Mouse (Mus musculus) midbrain, embryonic 13.5 days (tissue): ENCODE measurements around the gene Hacd3. TPM values are rescaled to one million over a fixed set of nuclear protein-coding genes. Genes with fewer than 3 reads are reported as not detected.

ENCODE experiments used
- ATAC-seq: fragments of 200-750 bp; cut with Nextera tagmentation; 2 replicates; pipeline ENCODE4 v1.8.0; 2017; ENCODE audit warnings: mild to moderate bottlenecking, moderate TSS enrichment, moderate library complexity
- H3K27ac ChIP-seq: fragments of 300-500 bp; sonication (generic); 2 replicates; pipeline ENCODE4 v1.5.1; 2015; ENCODE audit warnings: inconsistent platforms, mild to moderate bottlenecking, moderate library complexity
- H3K27me3 ChIP-seq: fragments of 300-500 bp; sonication (generic); 2 replicates; pipeline ENCODE4 v1.6.1; 2015; ENCODE audit warnings: mild to moderate bottlenecking, inconsistent platforms
- H3K36me3 ChIP-seq: fragments of 300-500 bp; sonication (generic); 2 replicates; pipeline ENCODE4 v1.6.1; 2015; ENCODE audit warnings: mild to moderate bottlenecking, inconsistent platforms
- H3K4me1 ChIP-seq: fragments of 300-500 bp; sonication (generic); replicated peaks from 2 replicates; pipeline ENCODE4 v1.6.1; 2015; ENCODE audit warnings: inconsistent platforms
- H3K4me2 ChIP-seq: fragments of 300-500 bp; sonication (generic); replicated peaks from 2 replicates; pipeline ENCODE4 v1.6.1; 2015; ENCODE audit warnings: moderate library complexity, mild to moderate bottlenecking, inconsistent platforms
- H3K4me3 ChIP-seq: fragments of 300-500 bp; sonication (generic); replicated peaks from 2 replicates; pipeline ENCODE4 v1.5.1; 2015; ENCODE audit warnings: mild to moderate bottlenecking, inconsistent platforms
- H3K9ac ChIP-seq: fragments of 300-500 bp; sonication (generic); replicated peaks from 2 replicates; pipeline ENCODE4 v1.6.1; 2015; ENCODE audit warnings: mild to moderate bottlenecking, inconsistent platforms
- H3K9me3 ChIP-seq: fragments of 300-500 bp; sonication (generic); 2 replicates; pipeline ENCODE4 v1.6.1; 2016; ENCODE audit warnings: mild to moderate bottlenecking, inconsistent platforms
- WGBS: fragments of 180-500 bp; shearing (Covaris S2); methylation state at CpG from one replicate; pipeline ENCODE4 v1.1.7; 2015; 5-methylcytosine and 5-hydroxymethylcytosine counted together
- microRNA-seq: library from miRNA; unstranded; fragments of <30 nt; microRNA quantifications from one replicate; pipeline ENCODE4, GENCODE M21; 2016
- polyA plus RNA-seq: library from polyadenylated mRNA; unstranded; fragments of >200 nt; fragmentation: Nextera tagmentation; extraction: Ambion mirVana; gene quantifications from 2 replicates; pipeline ENCODE4 v1.2.1, GENCODE M21; 2015

Gene Hacd3
- polyA plus RNA-seq, 1 experiment from 2014 or later: 188 TPM

GRCm38 (mm10) chr9:64940731-64941346 lies 80.7 kb downstream of the Hacd3 start:
- Histone ChIP-seq H3K27ac (no peak overlapping the region), H3K4me3 (no peak overlapping the region), H3K36me3 (no peaks in the 10 kb centered on the region), H3K27me3 (peaks cover 6% of the 10 kb centered on the region; the same call in 1 of the 2 replicates), H3K9ac (no peak overlapping the region), H3K4me1 (no peaks in the 10 kb centered on the region; the same call in 1 of the 2 replicates), H3K4me2 (no peak overlapping the region), H3K9me3 (no peaks in the 10 kb centered on the region)
- no peak for ATAC-seq
- WGBS: 82% methylated on average over 11 of the region's 11 CpGs

- no peaks in the 10 kb centered on the region for H3K9me3 ChIP-seq
- H3K27ac ChIP-seq: no peak overlapping the region
- WGBS: 82% methylated on average over 2 of the region's 2 CpGs
- no peaks in the 10 kb centered on the region; the same call in 1 of the 2 replicates for H3K4me1 ChIP-seq
- no peaks in the 10 kb centered on the region for H3K36me3 ChIP-seq
- no peak overlapping the region for H3K9ac ChIP-seq
- no peak overlapping the region for H3K4me2 ChIP-seq
- no peaks in the 10 kb centered on the region for H3K27me3 ChIP-seq
- ATAC-seq: no peak
- no peak overlapping the region for H3K4me3 ChIP-seq
Measured at GRCm38 (mm10) chr9:64939790-64940189, 81.7 kb downstream of the Hacd3 start.

DNA sequence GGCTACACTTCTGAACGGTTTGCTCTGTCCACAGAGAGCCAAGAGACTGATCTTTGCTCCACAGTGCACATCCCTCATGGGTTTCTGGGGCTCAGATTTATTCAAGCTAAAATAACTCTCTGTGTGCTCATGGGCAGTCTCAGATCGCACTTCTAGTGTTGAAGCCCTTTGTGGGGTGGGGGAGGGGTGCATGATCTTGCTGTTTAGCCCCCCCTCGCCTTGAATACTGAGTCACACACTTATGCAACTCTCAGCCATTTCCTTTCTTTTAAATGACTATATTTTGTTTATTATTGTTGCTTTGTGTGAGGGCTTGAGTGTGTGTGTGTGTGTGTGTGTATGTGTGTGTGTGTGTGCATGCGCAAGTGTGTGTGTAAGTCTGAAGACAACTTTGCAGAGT lies 82.2 kb downstream of the Hacd3 start:
- WGBS: 69% methylated on average over 4 of the region's 4 CpGs
- no peaks in the 10 kb centered on the region for H3K9me3 ChIP-seq
- H3K27ac ChIP-seq: no peak overlapping the region
- H3K4me1 ChIP-seq: peaks cover 5% of the 10 kb centered on the region
- H3K9ac ChIP-seq: no peak overlapping the region
- no peak overlapping the region for H3K4me2 ChIP-seq
- no peaks in the 10 kb centered on the region for H3K27me3 ChIP-seq
- no peak overlapping the region for H3K4me3 ChIP-seq
- H3K36me3 ChIP-seq: no peaks in the 10 kb centered on the region
- no peak for ATAC-seq

DNA sequence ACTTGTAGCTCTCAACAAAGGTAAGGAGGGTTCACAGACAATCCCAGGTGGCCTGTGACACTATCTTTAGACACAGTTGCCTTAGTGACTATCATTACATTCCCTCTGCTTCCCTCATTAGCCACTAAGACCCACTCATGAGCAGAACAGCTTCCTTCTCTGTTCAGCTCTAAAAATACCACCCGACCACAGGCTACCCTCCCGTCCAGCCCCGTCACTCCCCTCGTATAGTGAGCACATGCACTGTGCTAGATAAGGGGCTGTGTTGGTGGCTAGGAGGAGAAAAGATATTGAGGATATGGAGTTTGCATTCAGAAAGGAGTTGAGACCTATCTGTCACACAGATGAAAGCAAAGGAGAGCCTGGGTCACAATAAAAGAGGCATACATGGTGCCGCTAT lies 83.0 kb downstream of the Hacd3 start:
- H3K9ac ChIP-seq: no peak overlapping the region
- H3K4me1 ChIP-seq: peaks cover 12% of the 10 kb centered on the region
- no peak for ATAC-seq
- no peaks in the 10 kb centered on the region for H3K9me3 ChIP-seq
- H3K4me3 ChIP-seq: no peak overlapping the region
- no peaks in the 10 kb centered on the region for H3K27me3 ChIP-seq
- H3K36me3 ChIP-seq: no peaks in the 10 kb centered on the region
- WGBS: 90% methylated on average over 5 of the region's 5 CpGs
- no peak overlapping the region for H3K27ac ChIP-seq
- no peak overlapping the region for H3K4me2 ChIP-seq

GRCm38 (mm10) chr9:64937491-64937890 lies 84.0 kb downstream of the Hacd3 start:
- WGBS: 60% methylated on average over 5 of the region's 5 CpGs
- Histone ChIP-seq H3K4me3 (no peak overlapping the region), H3K9me3 (no peaks in the 10 kb centered on the region), H3K4me2 (no peak overlapping the region), H3K27ac (no peak overlapping the region), H3K27me3 (no peaks in the 10 kb centered on the region), H3K9ac (no peak overlapping the region), H3K4me1 (peaks cover 12% of the 10 kb centered on the region), H3K36me3 (no peaks in the 10 kb centered on the region)
- no peak for ATAC-seq

Small RNA genes within 50 kb of the gene (microRNA-seq; reads per million reads assigned to microRNA genes)
- gene Gm25640: not detected

Other genes with a start within 250 kb of the Hacd3 start
- 9.7 and 10.4 TPM in 2 replicates for gene Dennd4a, start 210.4 kb downstream of the Hacd3 start, polyA plus RNA-seq
- 0.03 and 0.04 TPM in 2 replicates for gene Slc24a1, start 70.1 kb downstream of the Hacd3 start, polyA plus RNA-seq
- gene Ints14, start 60.8 kb downstream of the Hacd3 start, polyA plus RNA-seq: 46.1 and 50.3 TPM in 2 replicates
- 40.4 and 45.5 TPM in 2 replicates for gene Dpp8, start 10.7 kb upstream of the Hacd3 start, polyA plus RNA-seq
- gene Igdcc4, start 79.8 kb upstream of the Hacd3 start, polyA plus RNA-seq: 11.0 and 12.6 TPM in 2 replicates
- gene Igdcc3, start 119.5 kb upstream of the Hacd3 start, polyA plus RNA-seq: 23.5 and 25.2 TPM in 2 replicates
- gene Parp16, start 173.7 kb upstream of the Hacd3 start, polyA plus RNA-seq: 4.8 and 5.6 TPM in 2 replicates
- gene Cilp, start 243.5 kb upstream of the Hacd3 start, polyA plus RNA-seq: 0.24 and 0.30 TPM in 2 replicates